Mouse (Mus musculus): ENCODE measurements at regions not wholly inside any gene's neighbourhood (a gene's known extent, or its start where the extent isn't known, plus 50 kb on each side); places are given as distances from the start of the nearest gene placed in this dataset.

GRCm38 (mm10) chr2:131670876-131671275, 108.8 kb upstream of the Adra1d start:
- TF ChIP-seq CTCF (IDR thresholded peaks at IDR 0.05; ENCODE audit: low read depth) (no peak), EP300 (IDR thresholded peaks at IDR 0.05; ENCODE audit: low read depth) (no peak)
